Mouse (Mus musculus) embryonic facial prominence, embryonic 11.5 days (tissue): Measurements from ENCODE around the gene Cdv3. TPM values are rescaled to one million over a fixed set of nuclear protein-coding genes. Genes with fewer than 3 reads are reported as not detected.

Experiments used
- ATAC-seq: fragments of 200-750 bp; cut with Nextera tagmentation; replicated peaks from 2 replicates; pipeline ENCODE4 v1.8.0; 2017; ENCODE audit warnings: low read depth; ENCODE audit not compliant: insufficient number of reproducible peaks, low FRiP score, low TSS enrichment
- DNase-seq: peaks from one replicate; pipeline ENCODE4 v3.0.0-alpha.2; 2015; ENCODE audit warnings: low spot score
- H3K27ac ChIP-seq: fragments of 300-500 bp; sonication (generic); replicated peaks from 2 replicates; pipeline ENCODE4 v1.5.1; 2014; ENCODE audit warnings: mild to moderate bottlenecking, low read depth, low read length, control low read depth
- H3K27me3 ChIP-seq: fragments of 300-500 bp; sonication (generic); 2 replicates; pipeline ENCODE4 v1.6.1; 2014; ENCODE audit warnings: mild to moderate bottlenecking, low read length, moderate library complexity, mixed read lengths; ENCODE audit not compliant: control insufficient read depth, insufficient read depth
- H3K36me3 ChIP-seq: fragments of 300-500 bp; sonication (generic); replicated peaks from 2 replicates; pipeline ENCODE4 v1.6.1; 2014; ENCODE audit warnings: low read depth, mild to moderate bottlenecking, low read length, moderate library complexity, mixed read lengths; ENCODE audit not compliant: control insufficient read depth, insufficient read depth
- H3K4me1 ChIP-seq: fragments of 300-500 bp; sonication (generic); 2 replicates; pipeline ENCODE4 v1.6.1; 2014; ENCODE audit warnings: low read length, mixed read lengths; ENCODE audit not compliant: control insufficient read depth, insufficient read depth
- H3K4me2 ChIP-seq: fragments of 300-500 bp; sonication (generic); 2 replicates; pipeline ENCODE4 v1.6.1; 2014; ENCODE audit warnings: low read depth, mild to moderate bottlenecking, control low read depth, low read length, moderate library complexity
- H3K4me3 ChIP-seq: fragments of 300-500 bp; sonication (generic); 2 replicates; pipeline ENCODE4 v1.5.1; 2014; ENCODE audit warnings: low read depth, low read length, control low read depth
- H3K9ac ChIP-seq: fragments of 300-500 bp; sonication (generic); replicated peaks from 2 replicates; pipeline ENCODE4 v1.6.1; 2014; ENCODE audit warnings: mild to moderate bottlenecking, control low read depth, low read length
- H3K9me3 ChIP-seq: fragments of 300-500 bp; sonication (generic); replicated peaks from 2 replicates; pipeline ENCODE4 v1.6.1; 2016; ENCODE audit warnings: mild to moderate bottlenecking, low read length, inconsistent platforms, mixed read lengths; ENCODE audit not compliant: control insufficient read depth
- WGBS: fragments of 180-500 bp; shearing (Covaris S2); extraction: QIAGEN DNeasy Blood & Tissue Kit; methylation state at CpG from one replicate; pipeline ENCODE4 v1.1.7; 2014; 5-methylcytosine and 5-hydroxymethylcytosine counted together
- polyA plus RNA-seq: library from polyadenylated mRNA; unstranded; fragments of >200 nt; fragmentation: Nextera tagmentation; extraction: Ambion mirVana; gene quantifications from 2 replicates; pipeline ENCODE4 v1.2.1, GENCODE M21; 2014

Gene Cdv3
- polyA plus RNA-seq, 1 experiment from 2014 or later: 142 TPM

GRCm38 (mm10) chr9:103304927-103305326, 60.7 kb downstream of the Cdv3 start, which contains the start of the genes 1300017J02Rik and Topbp1:
Gene 1300017J02Rik, minus strand, starts transcription at chr9:103305082.
Gene Topbp1, plus strand, starts transcription at chr9:103305215.
- Histone ChIP-seq H3K36me3 (peaks cover 5% of the 10 kb centered on the region; the same call in 1 of the 2 replicates), H3K27ac (peak within 1 kb of the TSS; percentile 87), H3K9ac (peak within 1 kb of the TSS; percentile 97), H3K4me2 (peak within 1 kb of the TSS; percentile 67), H3K9me3 (no peaks in the 10 kb centered on the region), H3K4me3 (peak within 1 kb of the TSS; percentile 97), H3K4me1 (no peaks in the 10 kb centered on the region; the same call in 1 of the 2 replicates), H3K27me3 (no peaks in the 10 kb centered on the region)
- peak; percentile 94 for ATAC-seq
- peak; percentile 98 for DNase-seq
- 0% methylated on average over 49 of the region's 49 CpGs for WGBS

Other genes starting within 250 kb of the Cdv3 start
- gene Srprb, start 163.7 kb downstream of the Cdv3 start, polyA plus RNA-seq: 57.9 and 61.8 TPM in 2 replicates
- gene Gm20425, start 135.5 kb downstream of the Cdv3 start, polyA plus RNA-seq: not detected in 2 replicates
- 27.2 and 28.8 TPM in 2 replicates for gene Trf, start 135.4 kb downstream of the Cdv3 start, polyA plus RNA-seq
- gene 1300017J02Rik, start 60.8 kb downstream of the Cdv3 start, polyA plus RNA-seq: 1.2 and 1.6 TPM in 2 replicates
- 79.1 and 90.1 TPM in 2 replicates for gene Topbp1, start 60.6 kb downstream of the Cdv3 start, polyA plus RNA-seq
- gene Bfsp2, start 114.6 kb upstream of the Cdv3 start, polyA plus RNA-seq: 2.4 and 2.8 TPM in 2 replicates